Mouse (Mus musculus): ENCODE measurements around the gene Smim17.
"Not testable (repeated sequence)": the region's sequence is repeated elsewhere in the genome, so short reads cannot be mapped to it uniquely, and the experiment has no call there.

The Smim17 gene

DNA sequence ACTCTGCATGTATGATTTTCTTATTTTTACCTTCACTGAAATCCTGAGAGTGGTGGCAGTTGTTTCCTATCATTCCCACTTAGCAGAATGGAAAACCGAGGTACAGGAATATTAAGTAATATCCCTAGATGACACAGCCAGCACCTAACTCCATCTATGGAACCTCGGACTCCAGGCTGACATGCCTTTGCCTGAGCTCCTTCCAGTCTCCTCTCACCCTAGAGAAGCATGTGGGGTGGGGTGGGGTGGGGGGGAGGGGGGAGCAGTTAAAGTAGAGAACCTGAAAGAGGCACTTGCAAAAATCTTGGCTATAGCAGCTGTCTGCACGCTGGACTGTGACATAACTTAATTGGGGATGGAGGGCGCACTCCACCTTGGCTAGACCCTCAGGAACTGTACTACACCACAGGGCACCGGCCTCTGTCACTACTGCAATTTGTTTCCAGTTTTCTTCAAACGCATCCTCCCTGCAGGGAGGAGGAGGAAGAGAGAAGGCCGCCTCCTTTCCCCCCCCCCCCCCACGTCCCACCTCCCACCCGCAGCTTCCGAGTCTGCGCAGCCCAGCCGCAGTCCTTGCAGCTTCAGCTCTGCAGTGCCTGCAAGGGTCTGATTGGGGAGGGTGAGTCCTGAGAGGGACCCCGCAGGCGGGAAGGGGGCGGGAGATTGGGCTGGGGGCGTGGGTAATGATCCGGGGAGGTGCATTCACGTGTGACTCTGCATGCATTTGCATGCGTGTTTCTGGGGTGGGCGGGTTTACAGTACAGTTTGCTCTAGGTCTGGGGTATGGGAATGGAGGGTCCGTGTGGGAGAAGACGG is 16.3 kb downstream of the Smim17 start:
- DNase-seq (ENCODE audit: low read depth, low spot score): no peak

GRCm38 (mm10) chr7:6415442-6415787 is 16.9 kb downstream of the Smim17 start:
- no peak for DNase-seq (ENCODE audit: low read depth, low spot score)

GRCm38 (mm10) chr7:6419894-6420293 is 21.4 kb downstream of the Smim17 start:
- no peak for DNase-seq (ENCODE audit: low read depth, low spot score)

GRCm38 (mm10) chr7:6429381-6429780 is 30.9 kb downstream of the Smim17 start:
- DNase-seq (ENCODE audit: low read depth, low spot score): no peak

GRCm38 (mm10) chr7:6430342-6430741 is 31.8 kb downstream of the Smim17 start:
- no peak for DNase-seq (ENCODE audit: low read depth, low spot score)

DNA sequence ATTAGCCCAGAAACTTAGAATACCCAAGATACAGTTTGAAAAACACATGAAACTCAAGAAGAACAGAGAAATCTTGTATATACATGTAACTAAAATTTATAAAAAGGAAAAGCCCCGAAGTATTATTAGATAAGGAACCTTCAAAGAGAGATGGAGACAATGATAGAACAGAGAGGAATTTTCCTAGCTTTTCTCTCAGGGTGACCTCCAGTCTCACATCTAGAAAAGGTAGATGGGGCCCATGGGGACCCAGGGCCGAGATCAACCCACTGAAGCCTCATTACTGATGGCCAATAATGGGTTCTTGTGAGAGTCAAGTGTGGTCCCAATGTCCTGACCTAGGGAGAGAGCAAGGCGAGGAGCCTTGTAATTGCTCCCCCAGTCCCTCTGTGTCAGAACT is 39.9 kb downstream of the Smim17 start, which contains the start of gene Olfr1344:
Gene Olfr1344, plus strand, starts transcription at position 301 of the 400 bp plus-strand sequence.
- no peak for DNase-seq (ENCODE audit: low read depth, low spot score)

DNA sequence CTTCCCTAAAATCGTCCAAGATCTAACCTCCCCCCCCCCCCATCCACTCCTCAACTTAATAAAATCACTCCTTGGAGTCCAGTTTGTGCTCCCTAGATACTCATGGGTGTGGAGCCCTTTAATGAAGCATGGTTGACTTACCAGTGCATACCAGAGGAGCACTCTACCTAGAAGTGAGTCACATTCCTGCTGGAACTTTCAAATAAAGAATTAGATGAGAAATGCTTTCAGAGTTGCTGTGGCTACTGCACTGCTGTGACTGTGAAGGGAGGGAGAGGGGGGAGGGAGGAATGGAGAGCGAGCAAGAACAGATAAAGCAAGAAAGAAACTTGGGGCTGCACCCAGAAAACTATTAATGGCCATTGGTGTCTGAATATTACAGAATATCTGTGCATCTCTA is 42.7 kb downstream of the Smim17 start:
- DNase-seq (ENCODE audit: low read depth, low spot score): no peak

- no peak for DNase-seq (ENCODE audit: low read depth, low spot score)
Measured at GRCm38 (mm10) chr7:6447771-6448170, 49.3 kb downstream of the Smim17 start.

DNA sequence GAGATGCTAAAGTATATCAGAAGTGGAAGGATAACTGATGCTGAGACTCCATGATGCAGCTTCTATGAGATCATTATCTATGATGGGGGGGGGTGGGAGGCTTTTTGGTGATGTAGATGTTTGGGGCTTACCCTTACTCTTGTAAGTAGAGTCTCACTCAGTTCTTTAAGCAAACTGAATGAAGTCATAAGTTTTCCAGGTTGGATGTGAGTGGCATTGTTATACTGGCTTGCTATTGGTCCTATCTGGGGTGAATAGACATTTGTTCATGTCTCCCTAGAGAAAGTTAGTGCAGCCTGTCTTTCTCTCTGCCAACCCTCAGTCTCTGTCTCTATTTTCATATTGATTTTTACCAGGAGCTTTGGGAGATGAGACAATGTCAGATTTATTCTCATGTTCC is 57.4 kb downstream of the Smim17 start, which contains the start of gene Olfr1336:
Gene Olfr1336, plus strand, starts transcription at position 301 of the 400 bp plus-strand sequence.
- no peak for DNase-seq (ENCODE audit: low read depth, low spot score)

- no peak for DNase-seq (ENCODE audit: low read depth, low spot score)
Measured at GRCm38 (mm10) chr7:6456399-6456798, 57.9 kb downstream of the Smim17 start.

- no peak for DNase-seq (ENCODE audit: low read depth, low spot score)
Measured at GRCm38 (mm10) chr7:6466951-6467350, 68.4 kb downstream of the Smim17 start, which contains the start of gene Olfr1346. Gene Olfr1346 (plus strand): TSS chr7:6467101.

DNA sequence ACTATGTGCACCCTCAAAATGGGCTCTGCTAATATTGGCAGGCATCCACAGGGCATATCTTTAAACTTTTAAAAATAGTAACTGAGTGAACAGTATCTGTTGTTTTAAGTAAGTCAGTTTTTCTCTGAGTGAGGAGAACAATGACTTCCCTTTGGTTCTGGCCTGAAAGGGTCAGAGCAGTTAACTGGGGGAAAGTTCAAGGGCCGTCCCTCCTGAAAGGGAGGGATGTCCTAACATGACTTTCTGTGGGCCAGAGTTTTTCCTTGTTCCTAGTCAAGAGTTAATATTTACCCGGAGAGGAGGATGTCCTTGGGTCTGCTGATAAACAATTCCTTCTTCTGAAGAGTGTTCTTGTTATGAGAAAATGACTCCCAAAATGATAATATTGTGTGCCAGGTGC is 79.1 kb downstream of the Smim17 start:
- DNase-seq (ENCODE audit: low read depth, low spot score): not testable (repeated sequence)

All from mesoderm, embryonic 11.5 days (tissue).